Mouse (Mus musculus) adrenal gland, postnatal 10 days (tissue): ENCODE measurements at regions not wholly inside any gene's neighbourhood (a gene's known extent, or its start where the extent isn't known, plus 50 kb on each side); places are given as distances from the start of the nearest gene placed in this dataset.

Experiments
- DNase-seq: peaks from one replicate; pipeline ENCODE4 v3.0.0; 2021; ENCODE audit warnings: mixed read lengths

DNA sequence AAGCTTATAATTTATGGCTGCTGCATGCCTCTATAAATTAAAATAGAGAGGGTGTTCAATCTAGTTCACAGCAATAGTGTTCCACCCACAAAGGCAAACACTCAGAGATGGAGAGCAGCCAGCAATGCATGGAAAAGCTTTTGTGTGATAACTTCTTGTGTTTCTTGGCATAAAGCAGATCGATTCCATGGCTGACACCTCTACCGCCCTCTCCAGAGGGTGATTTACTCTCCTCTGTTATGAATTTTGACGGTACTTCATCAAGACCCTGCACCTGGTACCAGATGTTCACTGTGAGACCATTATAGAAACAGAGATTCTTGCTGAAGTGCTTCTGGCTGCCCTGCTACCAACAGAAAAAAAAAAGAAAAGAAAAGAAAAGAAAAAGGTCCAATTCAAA, 54.1 kb upstream of the Btc start:
- DNase-seq, result no peak

DNA sequence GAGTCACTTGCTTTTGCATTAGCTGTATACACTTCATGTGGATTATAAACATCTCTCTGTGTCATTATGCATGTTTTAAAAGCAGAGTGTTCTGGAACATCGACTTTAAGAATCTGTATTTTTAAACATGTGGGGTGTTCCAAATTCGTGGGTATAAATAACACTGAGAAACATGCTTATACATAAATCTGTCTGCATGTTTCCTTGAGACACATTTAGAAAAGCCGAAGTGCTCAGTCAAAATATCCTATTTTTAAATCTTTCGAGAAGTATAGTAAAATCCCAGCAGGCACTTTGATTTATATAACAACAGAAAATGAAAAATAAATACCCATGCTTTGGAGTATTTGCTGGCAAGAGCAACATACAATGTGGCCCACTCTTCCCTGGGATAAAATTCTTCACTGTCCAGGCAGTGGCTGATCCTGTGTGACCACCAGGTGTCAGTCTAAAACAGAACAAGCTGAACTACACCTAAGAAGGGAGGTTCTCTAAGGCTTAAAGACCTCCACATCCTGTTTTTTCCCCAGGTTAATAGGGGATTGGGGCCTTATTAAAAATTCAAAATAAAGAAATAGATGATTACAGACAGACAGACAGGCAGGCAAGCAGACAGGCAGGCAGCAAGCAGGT, 52.4 kb upstream of the Parm1 start:
- peak; percentile 35 for DNase-seq
